Mouse (Mus musculus): ENCODE measurements around the gene Ccdc141. TPM values are rescaled to one million over a fixed set of nuclear protein-coding genes. Genes with fewer than 3 reads are reported as not detected.
"Not testable (repeated sequence)": the region's sequence is repeated elsewhere in the genome, so short reads cannot be mapped to it uniquely, and the experiment has no call there.

The Ccdc141 gene
- total and polyA plus RNA-seq, 3 experiments, result 1.9 to 6.7 (median 5.7) TPM

- DNase-seq, result peak; percentile 32
Observed at GRCm38 (mm10) chr2:77061871-77062270, 108.6 kb downstream of the Ccdc141 start.

GRCm38 (mm10) chr2:77059596-77059995 is 110.8 kb downstream of the Ccdc141 start:
- no peak for DNase-seq

- DNase-seq, result no peak
Observed at GRCm38 (mm10) chr2:77056367-77056766, 114.1 kb downstream of the Ccdc141 start.

- no peak for DNase-seq
Observed at GRCm38 (mm10) chr2:77042912-77043311, 127.5 kb downstream of the Ccdc141 start.

GRCm38 (mm10) chr2:77039683-77040082 is 130.8 kb downstream of the Ccdc141 start:
- DNase-seq, result no peak

- DNase-seq, result no peak
Observed at GRCm38 (mm10) chr2:77039281-77039680, 131.2 kb downstream of the Ccdc141 start.

- no peak for DNase-seq
Observed at GRCm38 (mm10) chr2:77037211-77037610, 133.2 kb downstream of the Ccdc141 start.

- peak; percentile 51 for DNase-seq
Observed at GRCm38 (mm10) chr2:77034112-77034511, 136.3 kb downstream of the Ccdc141 start.

- no peak for DNase-seq
Observed at GRCm38 (mm10) chr2:77033322-77034060, 136.9 kb downstream of the Ccdc141 start.

- no peak for DNase-seq
Observed at GRCm38 (mm10) chr2:77020649-77021048, 149.8 kb downstream of the Ccdc141 start.

GRCm38 (mm10) chr2:77017735-77018134 is 152.7 kb downstream of the Ccdc141 start:
- no peak for DNase-seq

GRCm38 (mm10) chr2:77013449-77013848 is 157.0 kb downstream of the Ccdc141 start:
- DNase-seq, result not testable (repeated sequence)

- DNase-seq, result no peak
Observed at GRCm38 (mm10) chr2:77011981-77012380, 158.5 kb downstream of the Ccdc141 start.

GRCm38 (mm10) chr2:77007015-77007414 is 163.4 kb downstream of the Ccdc141 start:
- DNase-seq, result no peak

GRCm38 (mm10) chr2:77003148-77003547 is 167.3 kb downstream of the Ccdc141 start:
- DNase-seq, result no peak

- DNase-seq, result no peak
Observed at GRCm38 (mm10) chr2:76998351-76998750, 172.1 kb downstream of the Ccdc141 start.

- no peak for DNase-seq
Observed at GRCm38 (mm10) chr2:76992493-76993201, 177.8 kb downstream of the Ccdc141 start.

- DNase-seq, result no peak
Observed at GRCm38 (mm10) chr2:76987317-76987716, 183.1 kb downstream of the Ccdc141 start.

- DNase-seq, result no peak
Observed at GRCm38 (mm10) chr2:76984384-76984783, 186.1 kb downstream of the Ccdc141 start.

- DNase-seq, result no peak
Observed at GRCm38 (mm10) chr2:76983601-76984000, 186.8 kb downstream of the Ccdc141 start.

- no peak for DNase-seq
Observed at GRCm38 (mm10) chr2:76982391-76983145, 187.9 kb downstream of the Ccdc141 start, which contains the start of gene Ttn. Gene Ttn, minus strand, starts transcription at chr2:76982547.

GRCm38 (mm10) chr2:76981717-76982116 is 188.7 kb downstream of the Ccdc141 start:
- DNase-seq, result no peak

GRCm38 (mm10) chr2:76980146-76980545 is 190.3 kb downstream of the Ccdc141 start:
- DNase-seq, result peak; percentile 33
